Mouse (Mus musculus): Measurements from ENCODE around the gene Ifnab. TPM values are rescaled to one million over a fixed set of nuclear protein-coding genes. Genes with fewer than 3 reads are reported as not detected.

Ifnab gene
- total RNA-seq, 2 experiments from 2014 or later = not detected

DNA sequence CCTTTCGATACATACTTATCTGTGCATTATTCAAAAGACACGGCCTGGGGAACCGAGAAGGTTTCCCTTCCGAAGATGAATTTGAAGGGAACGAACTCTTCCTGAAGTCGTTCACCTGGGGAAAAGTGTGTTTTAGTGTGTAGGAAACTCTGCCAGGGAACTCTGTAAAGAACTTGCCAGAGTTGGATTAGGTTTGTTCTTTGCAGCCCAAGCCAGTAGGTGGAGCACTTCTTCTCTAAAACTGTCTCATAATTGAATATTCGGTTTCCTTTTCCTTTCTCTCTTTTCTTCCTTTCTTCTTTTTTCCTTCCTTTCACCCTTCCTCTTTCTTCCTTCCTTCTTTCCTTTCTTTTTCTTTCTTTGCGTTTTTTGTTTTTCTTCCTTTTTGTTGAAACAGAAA is 10.8 kb downstream of the Ifnab start:
- DNase-seq (ENCODE audit: low spot score in 2 of 2) = peak; percentile 11 to 40

GRCm38 (mm10) chr4:88676824-88677223 is 14.3 kb downstream of the Ifnab start, which contains the start of gene Ifna16:
Ifna16 (minus strand) TSS chr4:88676924.
- no peak for DNase-seq (ENCODE audit: low spot score in 2 of 2)

DNA sequence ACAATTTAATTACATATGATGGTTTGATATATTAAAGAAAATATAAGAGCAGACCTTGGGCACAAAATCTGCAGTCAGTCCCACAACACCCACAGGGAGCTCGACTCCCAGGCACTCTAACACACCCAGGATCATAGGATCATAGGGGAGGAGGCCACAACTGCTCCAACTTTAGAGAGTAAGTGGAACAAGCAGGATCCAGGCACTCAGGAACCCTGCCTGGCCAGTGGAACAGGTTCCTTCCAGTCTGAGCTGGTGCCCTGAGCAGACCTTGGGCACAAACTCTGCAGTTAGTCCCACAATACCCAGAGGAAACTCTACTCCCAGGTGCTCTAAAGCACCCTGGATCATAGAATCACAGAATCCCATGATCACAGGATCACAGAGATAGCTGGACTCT is 35.7 kb downstream of the Ifnab start:
- no peak for DNase-seq (ENCODE audit: low spot score in 2 of 2)

DNA sequence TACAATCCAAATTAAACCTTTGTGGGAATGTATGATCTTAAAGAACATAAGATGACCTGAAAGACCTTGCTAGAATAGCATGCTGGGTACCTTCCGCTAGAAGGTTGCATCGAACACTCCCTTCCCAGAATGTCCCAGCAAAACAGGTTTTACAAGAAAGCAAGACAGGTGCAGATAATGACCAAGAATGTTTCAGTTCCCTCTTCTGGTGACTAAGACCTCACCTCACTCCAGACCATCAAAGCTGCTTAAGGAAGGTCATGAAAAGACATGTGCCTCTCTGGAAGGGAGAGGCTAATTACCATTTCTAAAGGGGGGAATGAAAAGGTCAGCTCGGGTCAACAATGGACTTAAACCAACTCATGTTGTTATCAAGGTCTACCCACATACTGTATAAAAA is 37.5 kb downstream of the Ifnab start:
- no peak for DNase-seq (ENCODE audit: low spot score in 2 of 2)

GRCm38 (mm10) chr4:88644359-88644758 is 46.8 kb downstream of the Ifnab start, which contains the start of gene Ifna13:
Ifna13 (minus strand) TSS chr4:88644459.
- no peak for DNase-seq (ENCODE audit: low spot score in 2 of 2)

DNA sequence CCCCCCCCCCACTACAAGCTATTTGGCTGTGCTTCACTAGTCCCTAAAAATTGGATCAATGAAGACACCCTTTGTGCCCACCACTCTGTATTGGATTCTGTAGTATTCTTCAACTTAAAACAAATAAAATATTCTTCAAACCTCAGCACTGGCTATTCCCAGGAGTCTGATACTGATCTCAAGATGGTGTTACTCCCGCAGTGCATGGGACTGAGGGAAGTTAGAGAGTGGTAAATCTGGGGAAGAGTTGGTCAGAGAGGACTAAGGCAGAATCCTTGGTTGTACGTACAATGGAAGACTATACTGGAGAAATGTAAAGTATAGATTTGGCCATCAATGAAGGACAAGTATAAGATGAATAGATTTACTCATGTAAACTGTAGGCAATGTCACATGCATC is 48.6 kb downstream of the Ifnab start:
- DNase-seq (ENCODE audit: low spot score in 2 of 2) = no peak

- DNase-seq (ENCODE audit: low spot score in 2 of 2) = peak; percentile 96 to 98
Observed at GRCm38 (mm10) chr4:88641077-88641831, 49.9 kb downstream of the Ifnab start.

- no peak for DNase-seq (ENCODE audit: low spot score in 2 of 2)
Observed at GRCm38 (mm10) chr4:88640704-88641076, 50.5 kb downstream of the Ifnab start.

Other genes starting within 250 kb of the Ifnab start
- not detected for gene Ifnb1, start 168.6 kb downstream of the Ifnab start, total RNA-seq (2021)
- gene Ifna15, start 133.1 kb downstream of the Ifnab start, total RNA-seq (2021) = not detected
- gene Ifna14, start 119.6 kb downstream of the Ifnab start, total RNA-seq (2021) = not detected
- gene Ifna9, start 99.0 kb downstream of the Ifnab start, total RNA-seq (2021) = not detected
- gene Ifna12, start 88.0 kb downstream of the Ifnab start, total RNA-seq (2021) = not detected
- gene C87499, start 56.9 kb downstream of the Ifnab start, total RNA-seq (2021) = not detected
- gene Ifna13, start 46.9 kb downstream of the Ifnab start, total RNA-seq (2021) = not detected
- not detected for gene Ifna16, start 14.4 kb downstream of the Ifnab start, total RNA-seq (2021)
- gene Ifna2, start 7.4 kb downstream of the Ifnab start, total RNA-seq (2021) = not detected
- 1 to 10 TPM; 1.2 to 1.3 TPM for gene Gm26566, start 30.4 kb upstream of the Ifnab start, total RNA-seq (2021)
- 100 to 1,000 TPM; 102 to 104 TPM for gene Klhl9, start 31.1 kb upstream of the Ifnab start, total RNA-seq (2021)
- gene Gm13271, start 63.5 kb upstream of the Ifnab start, total RNA-seq (2021) = not detected
- not detected for gene Gm13283, start 68.8 kb upstream of the Ifnab start, total RNA-seq (2021)
- gene Gm13290, start 82.5 kb upstream of the Ifnab start, total RNA-seq (2021) = not detected
- not detected for gene Gm13289, start 85.6 kb upstream of the Ifnab start, total RNA-seq (2021)
- gene Gm13272, start 88.5 kb upstream of the Ifnab start, total RNA-seq (2021) = not detected
- not detected for gene Ifnz, start 90.8 kb upstream of the Ifnab start, total RNA-seq (2021)
- not detected for gene Gm13276, start 94.3 kb upstream of the Ifnab start, total RNA-seq (2021)
- gene Gm13277, start 97.3 kb upstream of the Ifnab start, total RNA-seq (2021) = not detected
- gene Gm13278, start 100.2 kb upstream of the Ifnab start, total RNA-seq (2021) = not detected
- gene Gm13275, start 103.1 kb upstream of the Ifnab start, total RNA-seq (2021) = not detected
- not detected for gene Gm13279, start 106.0 kb upstream of the Ifnab start, total RNA-seq (2021)
- not detected for gene Gm13285, start 108.3 kb upstream of the Ifnab start, total RNA-seq (2021)
- gene Gm13287, start 111.9 kb upstream of the Ifnab start, total RNA-seq (2021) = not detected
- not detected for gene Gm13288, start 114.2 kb upstream of the Ifnab start, total RNA-seq (2021)
- gene Ifna7, start 124.9 kb upstream of the Ifnab start, total RNA-seq (2021) = not detected
- not detected for gene Ifna11, start 128.6 kb upstream of the Ifnab start, total RNA-seq (2021)
- not detected for gene Ifna6, start 136.1 kb upstream of the Ifnab start, total RNA-seq (2021)
- not detected for gene Ifna5, start 144.2 kb upstream of the Ifnab start, total RNA-seq (2021)
- not detected for gene Ifna4, start 150.5 kb upstream of the Ifnab start, total RNA-seq (2021)
- not detected for gene Ifna1, start 158.7 kb upstream of the Ifnab start, total RNA-seq (2021)
- gene Ifne, start 188.8 kb upstream of the Ifnab start, total RNA-seq (2021) = not detected

Data from layer of hippocampus, postnatal 10 days (tissue).